ENCODE assay signal across 9 mouse cellular contexts in genomic region chr10:42204768-42205412, GRCm38 (mm10).
DNase-seq lines count a peak whose midpoint lies in the region; ATAC-seq and TF ChIP-seq lines count a peak whose summit lies in the region.
"Had no signal": no experiment of that assay in that cellular context is flagged by ENCODE, and none has a peak within 500 bp of the region (broad histone marks: within the 10 kb centered on the region; RNA-seq: fewer than 3 reads in every experiment).

No protein-coding gene starts in this region.

- H3K27me3 ChIP-seq in forebrain, embryonic 16.5 days (replicated peaks; ENCODE audit: control insufficient read depth, insufficient read depth, low read length): no peaks in the 10 kb centered on the region
- no peaks in the 10 kb centered on the region for H3K27me3 ChIP-seq in forebrain, embryonic 10.5 days (ENCODE audit: poor library complexity, severe bottlenecking)
- H3K27me3 ChIP-seq in heart, adult 2 months (ENCODE audit: control insufficient read depth, insufficient read depth, low read length): no peaks in the 10 kb centered on the region
- H3K27me3 ChIP-seq in limb, embryonic 13.5 days: no peaks in the 10 kb centered on the region
- H3K27me3 ChIP-seq in hindbrain, embryonic 12.5 days: no peaks in the 10 kb centered on the region
- H3K27me3 ChIP-seq: midbrain, embryonic 12.5 days had no signal

- WGBS in forebrain, embryonic 16.5 days: 85% methylated on average over 20 of the region's 20 CpGs
- 92% methylated on average over 20 of the region's 20 CpGs for WGBS in forebrain, embryonic 10.5 days
- WGBS in heart, adult 2 months: 42% methylated on average over 20 of the region's 20 CpGs
- WGBS in limb, embryonic 13.5 days: 54% methylated on average over 20 of the region's 20 CpGs
- WGBS in hindbrain, embryonic 12.5 days: 81% methylated on average over 20 of the region's 20 CpGs

- H3K9ac ChIP-seq in forebrain, embryonic 16.5 days (replicated peaks; ENCODE audit: low read depth, low read length): no peak overlapping the region
- no peak overlapping the region for H3K9ac ChIP-seq in heart, adult 2 months (ENCODE audit: low read depth, low read length)
- H3K9ac ChIP-seq in limb, embryonic 13.5 days: no peak overlapping the region
- H3K9ac ChIP-seq in hindbrain, embryonic 12.5 days: no peak overlapping the region
- H3K9ac ChIP-seq: midbrain, embryonic 12.5 days had no signal

- H3K36me3 ChIP-seq in forebrain, embryonic 16.5 days (ENCODE audit: control insufficient read depth, insufficient read depth): no peaks in the 10 kb centered on the region
- no peaks in the 10 kb centered on the region for H3K36me3 ChIP-seq in forebrain, embryonic 10.5 days (replicated peaks)
- peaks cover 3% of the 10 kb centered on the region for H3K36me3 ChIP-seq in heart, adult 2 months (ENCODE audit: control insufficient read depth, insufficient read depth, low read length)
- H3K36me3 ChIP-seq in limb, embryonic 13.5 days: 0 out of 2 replicates have a peak, but pooled peaks cover 3% of the 10 kb centered on the region
- H3K36me3 ChIP-seq in hindbrain, embryonic 12.5 days: no peaks in the 10 kb centered on the region
- H3K36me3 ChIP-seq: midbrain, embryonic 12.5 days had no signal

- no peak overlapping the region for H3K4me3 ChIP-seq in forebrain, embryonic 16.5 days (replicated peaks; ENCODE audit: low read length)
- H3K4me3 ChIP-seq in forebrain, embryonic 10.5 days: no peak overlapping the region
- H3K4me3 ChIP-seq in heart, adult 2 months: no peak overlapping the region
- H3K4me3 ChIP-seq in limb, embryonic 13.5 days: no peak overlapping the region
- no peak overlapping the region for H3K4me3 ChIP-seq in hindbrain, embryonic 12.5 days
- H3K4me3 ChIP-seq: midbrain, embryonic 12.5 days had no signal

- TF ChIP-seq POLR2A in heart, adult 2 months (IDR thresholded peaks at IDR 0.05; ENCODE audit: insufficient read depth, low read depth, low read length): no peak

- no peak overlapping the region for H3K27ac ChIP-seq in forebrain, embryonic 16.5 days (ENCODE audit: low read length)
- H3K27ac ChIP-seq in forebrain, embryonic 10.5 days: no peak overlapping the region
- H3K27ac ChIP-seq in heart, adult 2 months: peak overlapping the region; percentile 83
- peak overlapping the region; percentile 90; the same call in 1 of the 2 replicates for H3K27ac ChIP-seq in limb, embryonic 13.5 days
- no peak overlapping the region for H3K27ac ChIP-seq in hindbrain, embryonic 12.5 days
- H3K27ac ChIP-seq: midbrain, embryonic 12.5 days had no signal

- no peak for DNase-seq in forebrain, embryonic 10.5 days (ENCODE audit: extremely low spot score, low spot score)
- peak; percentile 19 for DNase-seq in ES-CJ7 (ENCODE audit: low read depth, low spot score)
- DNase-seq in heart, adult 2 months: peak; percentile 67 to 77
- DNase-seq in cerebellum, adult 11-12 months: no peak
- DNase-seq in adrenal gland, adult 18-20 months (ENCODE audit: low spot score in 2 of 2): no peak

- H3K4me1 ChIP-seq in forebrain, embryonic 16.5 days (replicated peaks; ENCODE audit: control insufficient read depth, insufficient read depth, low read length): 0 out of 2 replicates have a peak, but pooled peaks cover 11% of the 10 kb centered on the region
- H3K4me1 ChIP-seq in forebrain, embryonic 10.5 days: peaks cover 14% of the 10 kb centered on the region
- H3K4me1 ChIP-seq in heart, adult 2 months (ENCODE audit: control insufficient read depth, insufficient read depth, low read length): peaks cover 29% of the 10 kb centered on the region
- H3K4me1 ChIP-seq in limb, embryonic 13.5 days: peaks cover 61% of the 10 kb centered on the region
- H3K4me1 ChIP-seq in hindbrain, embryonic 12.5 days: peaks cover 8% of the 10 kb centered on the region

- TF ChIP-seq CTCF in heart, adult 2 months (IDR thresholded peaks at IDR 0.05): no peak

- intact Hi-C loops in heart, adult 2 months (cut with DNase I): loop anchor here (2.0 to 5.0 kb wide), 3 partner anchors 44 to 113 kb away; no protein-coding TSS in a partner anchor

- peak; percentile 95 for TF ChIP-seq EP300 in heart, adult 2 months (IDR thresholded peaks at IDR 0.05; ENCODE audit: insufficient read depth, low read depth, low read length)

- H3K9me3 ChIP-seq in forebrain, embryonic 16.5 days (ENCODE audit: control insufficient read depth, low read length): no peaks in the 10 kb centered on the region
- H3K9me3 ChIP-seq in forebrain, embryonic 10.5 days: peaks cover 8% of the 10 kb centered on the region; the same call in 1 of the 2 replicates
- no peaks in the 10 kb centered on the region for H3K9me3 ChIP-seq in limb, embryonic 13.5 days
- H3K9me3 ChIP-seq in hindbrain, embryonic 12.5 days (replicated peaks): no peaks in the 10 kb centered on the region

- peak; percentile 49; the same call in 1 of the 2 replicates for ATAC-seq in forebrain, embryonic 16.5 days
- ATAC-seq in limb, embryonic 13.5 days (ENCODE audit: low FRiP score, low read depth): no peak
- ATAC-seq in hindbrain, embryonic 12.5 days (ENCODE audit: low FRiP score): no peak

- no peak overlapping the region for H3K4me2 ChIP-seq in forebrain, embryonic 16.5 days (ENCODE audit: low read length)
- H3K4me2 ChIP-seq in limb, embryonic 13.5 days (replicated peaks): peak overlapping the region; percentile 28; the same call in 1 of the 2 replicates
- no peak overlapping the region for H3K4me2 ChIP-seq in hindbrain, embryonic 12.5 days (replicated peaks)
- H3K4me2 ChIP-seq: midbrain, embryonic 12.5 days had no signal

- H3K79me2 ChIP-seq in heart, adult 2 months (replicated peaks; ENCODE audit: control insufficient read depth, insufficient read depth, low read length): peaks cover 4% of the 10 kb centered on the region

Comparison
In these comparisons a context has a peak if more than half of its experiments do, and no peak if none do; other contexts are left out.
1. H3K27ac ChIP-seq: peak in heart, adult 2 months (single experiment) and limb, embryonic 13.5 days (single experiment); none in forebrain, embryonic 16.5 days (single experiment), forebrain, embryonic 10.5 days (single experiment) and hindbrain, embryonic 12.5 days (single experiment).
2. DNase-seq: peak in ES-CJ7 (single experiment) and heart, adult 2 months (2 of 2); none in forebrain, embryonic 10.5 days (single experiment), cerebellum, adult 11-12 months (single experiment) and adrenal gland, adult 18-20 months (0 of 2).